Mouse (Mus musculus): ENCODE measurements around the gene Tpr. TPM values are rescaled to one million over a fixed set of nuclear protein-coding genes. Genes with fewer than 3 reads are reported as not detected.

Tpr gene
- polyA plus RNA-seq, 1 experiment from 2014 or later: 124 TPM

GRCm38 (mm10) chr1:150393488-150393852 is 832 bp downstream of the Tpr start:
- H3K9me3 ChIP-seq (ENCODE audit: control insufficient read depth, low read length): no peaks in the 10 kb centered on the region
- H3K4me1 ChIP-seq (ENCODE audit: control insufficient read depth, insufficient read depth, low read depth, low read length): peaks cover 8% of the 10 kb centered on the region
- peaks cover 13% of the 10 kb centered on the region; the same call in 1 of the 2 replicates for H3K36me3 ChIP-seq (ENCODE audit: control insufficient read depth, insufficient read depth, low read length)
- no peaks in the 10 kb centered on the region for H3K27me3 ChIP-seq (replicated peaks; ENCODE audit: control insufficient read depth, insufficient read depth, low read length)
- H3K4me3 ChIP-seq (ENCODE audit: low read length): peak overlapping the region; percentile 80
- H3K9ac ChIP-seq (ENCODE audit: low read depth, low read length): peak overlapping the region; percentile 82
- peak overlapping the region; percentile 86 for H3K27ac ChIP-seq (ENCODE audit: low read depth, low read length)
- 0% methylated on average over 27 of the region's 27 CpGs for WGBS
- peak overlapping the region; percentile 81 for H3K4me2 ChIP-seq (ENCODE audit: low read length)
- no peak for ATAC-seq

- WGBS: 92% methylated on average over 3 of the region's 3 CpGs
- peaks cover 8% of the 10 kb centered on the region for H3K4me1 ChIP-seq (ENCODE audit: control insufficient read depth, insufficient read depth, low read depth, low read length)
- H3K36me3 ChIP-seq (ENCODE audit: control insufficient read depth, insufficient read depth, low read length): peaks cover 14% of the 10 kb centered on the region
- no peak for ATAC-seq
- no peaks in the 10 kb centered on the region for H3K9me3 ChIP-seq (ENCODE audit: control insufficient read depth, low read length)
- no peaks in the 10 kb centered on the region for H3K27me3 ChIP-seq (replicated peaks; ENCODE audit: control insufficient read depth, insufficient read depth, low read length)
- H3K4me3 ChIP-seq (ENCODE audit: low read length): no peak overlapping the region
- H3K9ac ChIP-seq (ENCODE audit: low read depth, low read length): no peak overlapping the region
- H3K4me2 ChIP-seq (ENCODE audit: low read length): no peak overlapping the region
- no peak overlapping the region for H3K27ac ChIP-seq (ENCODE audit: low read depth, low read length)
Measured at GRCm38 (mm10) chr1:150396001-150396400, 3.4 kb downstream of the Tpr start.

GRCm38 (mm10) chr1:150403914-150404313 is 11.3 kb downstream of the Tpr start:
- no peak for ATAC-seq
- 95% methylated on average over 3 of the region's 3 CpGs for whole genome bisulfite sequencing

GRCm38 (mm10) chr1:150404555-150404954 is 11.9 kb downstream of the Tpr start:
- H3K27me3 ChIP-seq (replicated peaks; ENCODE audit: control insufficient read depth, insufficient read depth, low read length): no peaks in the 10 kb centered on the region
- no peak overlapping the region for H3K9ac ChIP-seq (ENCODE audit: low read depth, low read length)
- H3K27ac ChIP-seq (ENCODE audit: low read depth, low read length): no peak overlapping the region
- H3K4me3 ChIP-seq (ENCODE audit: low read length): no peak overlapping the region
- peaks cover 17% of the 10 kb centered on the region for H3K36me3 ChIP-seq (ENCODE audit: control insufficient read depth, insufficient read depth, low read length)
- H3K4me2 ChIP-seq (ENCODE audit: low read length): no peak overlapping the region
- H3K4me1 ChIP-seq (ENCODE audit: control insufficient read depth, insufficient read depth, low read depth, low read length): no peaks in the 10 kb centered on the region
- ATAC-seq: no peak
- WGBS: 95% methylated on average over 3 of the region's 3 CpGs
- no peaks in the 10 kb centered on the region for H3K9me3 ChIP-seq (ENCODE audit: control insufficient read depth, low read length)

More at GRCm38 (mm10) chr1:150403914-150404313, 11.3 kb downstream of the Tpr start:
- Histone ChIP-seq H3K4me1 (ENCODE audit: control insufficient read depth, insufficient read depth, low read depth, low read length) (no peaks in the 10 kb centered on the region), H3K36me3 (ENCODE audit: control insufficient read depth, insufficient read depth, low read length) (peaks cover 15% of the 10 kb centered on the region), H3K27ac (ENCODE audit: low read depth, low read length) (no peak overlapping the region), H3K4me2 (ENCODE audit: low read length) (no peak overlapping the region), H3K9ac (ENCODE audit: low read depth, low read length) (no peak overlapping the region), H3K27me3 (replicated peaks; ENCODE audit: control insufficient read depth, insufficient read depth, low read length) (no peaks in the 10 kb centered on the region), H3K4me3 (ENCODE audit: low read length) (no peak overlapping the region), H3K9me3 (ENCODE audit: control insufficient read depth, low read length) (no peaks in the 10 kb centered on the region)

GRCm38 (mm10) chr1:150407285-150407684 is 14.6 kb downstream of the Tpr start:
- Histone ChIP-seq H3K4me3 (ENCODE audit: low read length) (no peak overlapping the region), H3K27me3 (replicated peaks; ENCODE audit: control insufficient read depth, insufficient read depth, low read length) (no peaks in the 10 kb centered on the region), H3K9ac (ENCODE audit: low read depth, low read length) (no peak overlapping the region), H3K9me3 (ENCODE audit: control insufficient read depth, low read length) (no peaks in the 10 kb centered on the region), H3K27ac (ENCODE audit: low read depth, low read length) (no peak overlapping the region), H3K4me2 (ENCODE audit: low read length) (no peak overlapping the region), H3K4me1 (ENCODE audit: control insufficient read depth, insufficient read depth, low read depth, low read length) (no peaks in the 10 kb centered on the region), H3K36me3 (ENCODE audit: control insufficient read depth, insufficient read depth, low read length) (peaks cover 25% of the 10 kb centered on the region)
- no peak for ATAC-seq
- 93% methylated on average over 9 of the region's 9 CpGs for WGBS

- Histone ChIP-seq H3K27ac (ENCODE audit: low read depth, low read length) (no peak overlapping the region), H3K4me1 (ENCODE audit: control insufficient read depth, insufficient read depth, low read depth, low read length) (no peaks in the 10 kb centered on the region), H3K27me3 (replicated peaks; ENCODE audit: control insufficient read depth, insufficient read depth, low read length) (no peaks in the 10 kb centered on the region), H3K4me2 (ENCODE audit: low read length) (no peak overlapping the region), H3K9me3 (ENCODE audit: control insufficient read depth, low read length) (no peaks in the 10 kb centered on the region), H3K36me3 (ENCODE audit: control insufficient read depth, insufficient read depth, low read length) (peaks cover 37% of the 10 kb centered on the region), H3K9ac (ENCODE audit: low read depth, low read length) (no peak overlapping the region), H3K4me3 (ENCODE audit: low read length) (no peak overlapping the region)
- over 99% methylated on average over 6 of the region's 6 CpGs for WGBS
- ATAC-seq: no peak
Measured at GRCm38 (mm10) chr1:150409996-150410395, 17.4 kb downstream of the Tpr start.

- 97% methylated on average over 3 of the region's 3 CpGs for WGBS
- H3K4me2 ChIP-seq (ENCODE audit: low read length): no peak overlapping the region
- peaks cover 32% of the 10 kb centered on the region for H3K36me3 ChIP-seq (ENCODE audit: control insufficient read depth, insufficient read depth, low read length)
- no peak for ATAC-seq
- no peak overlapping the region for H3K4me3 ChIP-seq (ENCODE audit: low read length)
- no peaks in the 10 kb centered on the region for H3K27me3 ChIP-seq (replicated peaks; ENCODE audit: control insufficient read depth, insufficient read depth, low read length)
- H3K27ac ChIP-seq (ENCODE audit: low read depth, low read length): no peak overlapping the region
- no peaks in the 10 kb centered on the region for H3K9me3 ChIP-seq (ENCODE audit: control insufficient read depth, low read length)
- no peaks in the 10 kb centered on the region for H3K4me1 ChIP-seq (ENCODE audit: control insufficient read depth, insufficient read depth, low read depth, low read length)
- H3K9ac ChIP-seq (ENCODE audit: low read depth, low read length): no peak overlapping the region
Measured at GRCm38 (mm10) chr1:150416006-150416405, 23.4 kb downstream of the Tpr start.

- Histone ChIP-seq H3K9me3 (ENCODE audit: control insufficient read depth, low read length) (no peaks in the 10 kb centered on the region), H3K9ac (ENCODE audit: low read depth, low read length) (no peak overlapping the region), H3K36me3 (ENCODE audit: control insufficient read depth, insufficient read depth, low read length) (peaks cover 33% of the 10 kb centered on the region), H3K4me1 (ENCODE audit: control insufficient read depth, insufficient read depth, low read depth, low read length) (no peaks in the 10 kb centered on the region), H3K27ac (ENCODE audit: low read depth, low read length) (no peak overlapping the region), H3K4me2 (ENCODE audit: low read length) (no peak overlapping the region), H3K27me3 (replicated peaks; ENCODE audit: control insufficient read depth, insufficient read depth, low read length) (no peaks in the 10 kb centered on the region), H3K4me3 (ENCODE audit: low read length) (no peak overlapping the region)
- no peak for ATAC-seq
- WGBS: 95% methylated on average over 4 of the region's 4 CpGs
Measured at GRCm38 (mm10) chr1:150418426-150418825, 25.8 kb downstream of the Tpr start.

- no peak for ATAC-seq
- Histone ChIP-seq H3K4me3 (ENCODE audit: low read length) (no peak overlapping the region), H3K4me2 (ENCODE audit: low read length) (no peak overlapping the region), H3K9ac (ENCODE audit: low read depth, low read length) (no peak overlapping the region), H3K36me3 (ENCODE audit: control insufficient read depth, insufficient read depth, low read length) (peaks cover 51% of the 10 kb centered on the region), H3K4me1 (ENCODE audit: control insufficient read depth, insufficient read depth, low read depth, low read length) (no peaks in the 10 kb centered on the region), H3K27ac (ENCODE audit: low read depth, low read length) (no peak overlapping the region), H3K27me3 (replicated peaks; ENCODE audit: control insufficient read depth, insufficient read depth, low read length) (no peaks in the 10 kb centered on the region), H3K9me3 (ENCODE audit: control insufficient read depth, low read length) (no peaks in the 10 kb centered on the region)
- 90% methylated on average over 9 of the region's 9 CpGs for WGBS
Measured at GRCm38 (mm10) chr1:150425665-150426064, 33.0 kb downstream of the Tpr start.

GRCm38 (mm10) chr1:150426216-150426615 is 33.6 kb downstream of the Tpr start:
- Histone ChIP-seq H3K36me3 (ENCODE audit: control insufficient read depth, insufficient read depth, low read length) (peaks cover 53% of the 10 kb centered on the region), H3K9me3 (ENCODE audit: control insufficient read depth, low read length) (no peaks in the 10 kb centered on the region), H3K9ac (ENCODE audit: low read depth, low read length) (no peak overlapping the region), H3K27ac (ENCODE audit: low read depth, low read length) (no peak overlapping the region), H3K4me1 (ENCODE audit: control insufficient read depth, insufficient read depth, low read depth, low read length) (no peaks in the 10 kb centered on the region), H3K27me3 (replicated peaks; ENCODE audit: control insufficient read depth, insufficient read depth, low read length) (no peaks in the 10 kb centered on the region), H3K4me2 (ENCODE audit: low read length) (no peak overlapping the region), H3K4me3 (ENCODE audit: low read length) (no peak overlapping the region)
- no peak for ATAC-seq
- 73% methylated on average over 3 of the region's 3 CpGs for WGBS
